Comparison of ENCODE assay signal across 9 mouse cellular contexts in genomic region chr1:133222445-133222995, GRCm38 (mm10). TPM values are rescaled to one million over a fixed set of nuclear protein-coding genes. Genes with fewer than 3 reads are reported as not detected.
DNase-seq lines count a peak whose midpoint lies in the region; ATAC-seq and TF ChIP-seq lines count a peak whose summit lies in the region.
"Had no signal": no experiment of that assay in that cellular context is flagged by ENCODE, and none has a peak within 500 bp of the region (broad histone marks: within the 10 kb centered on the region; RNA-seq: fewer than 3 reads in every experiment).

No protein-coding gene starts in this region.

- no peak for TF ChIP-seq CTCF in heart, postnatal 0 days (IDR thresholded peaks at IDR 0.05; ENCODE audit: low read depth)

- H3K9me3 ChIP-seq in kidney, embryonic 14.5 days (ENCODE audit: control insufficient read depth, low read length), result no peaks in the 10 kb centered on the region
- no peaks in the 10 kb centered on the region for H3K9me3 ChIP-seq in embryonic facial prominence, embryonic 13.5 days
- H3K9me3 ChIP-seq in heart, postnatal 0 days (replicated peaks; ENCODE audit: control insufficient read depth, low read length), result no peaks in the 10 kb centered on the region
- no peaks in the 10 kb centered on the region for H3K9me3 ChIP-seq in midbrain, embryonic 12.5 days

- H3K9ac ChIP-seq in kidney, embryonic 14.5 days (ENCODE audit: low read depth, low read length), result no peak overlapping the region
- H3K9ac ChIP-seq in embryonic facial prominence, embryonic 13.5 days, result peak overlapping the region; percentile 27; the same call in 1 of the 2 replicates
- no peak overlapping the region for H3K9ac ChIP-seq in heart, postnatal 0 days (replicated peaks; ENCODE audit: low read depth, low read length)
- H3K9ac ChIP-seq in midbrain, embryonic 12.5 days (replicated peaks), result no peak overlapping the region

- DNase-seq in kidney, adult 9 months, result no peak
- peak; percentile 67 for DNase-seq in heart, postnatal 0 days (ENCODE audit: low spot score)
- DNase-seq in urinary bladder, postnatal 4 days (ENCODE audit: low spot score in 2 of 2), result no peak
- no peak for DNase-seq in cerebellum, adult 11 months

- H3K4me1 ChIP-seq in kidney, embryonic 14.5 days (ENCODE audit: control insufficient read depth, insufficient read depth, low read length), result no peaks in the 10 kb centered on the region
- peaks cover 37% of the 10 kb centered on the region for H3K4me1 ChIP-seq in embryonic facial prominence, embryonic 13.5 days
- H3K4me1 ChIP-seq in heart, postnatal 0 days (ENCODE audit: control insufficient read depth, insufficient read depth), result peaks cover 38% of the 10 kb centered on the region
- H3K4me1 ChIP-seq in midbrain, embryonic 12.5 days, result peaks cover 44% of the 10 kb centered on the region

- no peaks in the 10 kb centered on the region for H3K27me3 ChIP-seq in kidney, embryonic 14.5 days (ENCODE audit: control insufficient read depth, insufficient read depth, low read length)
- H3K27me3 ChIP-seq in embryonic facial prominence, embryonic 13.5 days, result peaks cover 16% of the 10 kb centered on the region
- no peaks in the 10 kb centered on the region for H3K27me3 ChIP-seq in heart, postnatal 0 days (ENCODE audit: control insufficient read depth, insufficient read depth, low read length)
- H3K27me3 ChIP-seq in midbrain, embryonic 12.5 days, result 0 out of 2 replicates have a peak, but pooled peaks cover 5% of the 10 kb centered on the region

- 0 out of 2 replicates have a peak, but pooled peaks have one; percentile 8 for ATAC-seq in kidney, embryonic 14.5 days (ENCODE audit: low FRiP score, low TSS enrichment)
- ATAC-seq in embryonic facial prominence, embryonic 13.5 days (ENCODE audit: insufficient number of reproducible peaks, insufficient read depth, low FRiP score, low TSS enrichment, low read depth), result no peak
- peak; percentile 24; the same call in 1 of the 2 replicates for ATAC-seq in heart, postnatal 0 days (ENCODE audit: insufficient read depth, low read depth)
- ATAC-seq in midbrain, embryonic 12.5 days (ENCODE audit: low FRiP score, low read depth), result no peak
- ATAC-seq in erythroblast, adult 5-6 weeks (replicated peaks; ENCODE audit: low FRiP score, poor library complexity, severe bottlenecking), result no peak

- no peak overlapping the region for H3K4me2 ChIP-seq in kidney, embryonic 14.5 days (replicated peaks; ENCODE audit: low read depth, low read length)
- no peak overlapping the region for H3K4me2 ChIP-seq in embryonic facial prominence, embryonic 13.5 days
- H3K4me2 ChIP-seq in heart, postnatal 0 days (ENCODE audit: low read depth, low read length), result no peak overlapping the region
- no peak overlapping the region for H3K4me2 ChIP-seq in midbrain, embryonic 12.5 days (replicated peaks)

- peak; percentile 50; the same call in 1 of the 2 replicates for TF ChIP-seq EP300 in heart, postnatal 0 days (IDR thresholded peaks at IDR 0.05; ENCODE audit: low read depth)

- H3K27ac ChIP-seq in kidney, embryonic 14.5 days (ENCODE audit: low read depth, low read length), result no peak overlapping the region
- H3K27ac ChIP-seq in embryonic facial prominence, embryonic 13.5 days, result no peak overlapping the region; the same call in 1 of the 2 replicates
- H3K27ac ChIP-seq in heart, postnatal 0 days (ENCODE audit: low read depth), result peak overlapping the region; percentile 81
- peak overlapping the region; percentile 64 for H3K27ac ChIP-seq in midbrain, embryonic 12.5 days (replicated peaks)

- no peaks in the 10 kb centered on the region for H3K36me3 ChIP-seq in kidney, embryonic 14.5 days (ENCODE audit: control insufficient read depth, insufficient read depth, low read length)
- H3K36me3 ChIP-seq in embryonic facial prominence, embryonic 13.5 days, result no peaks in the 10 kb centered on the region
- no peaks in the 10 kb centered on the region for H3K36me3 ChIP-seq in heart, postnatal 0 days (replicated peaks; ENCODE audit: control insufficient read depth, insufficient read depth, low read length)
- H3K36me3 ChIP-seq in midbrain, embryonic 12.5 days, result no peaks in the 10 kb centered on the region

- H3K4me3 ChIP-seq in kidney, embryonic 14.5 days (ENCODE audit: low read length), result no peak overlapping the region
- no peak overlapping the region for H3K4me3 ChIP-seq in embryonic facial prominence, embryonic 13.5 days
- H3K4me3 ChIP-seq in heart, postnatal 0 days (ENCODE audit: low read depth, low read length), result no peak overlapping the region
- H3K4me3 ChIP-seq in midbrain, embryonic 12.5 days, result no peak overlapping the region
- H3K4me3 ChIP-seq: erythroblast, embryonic 14.5 days had no signal

- 19% methylated on average over 6 of the region's 6 CpGs for WGBS in kidney, embryonic 14.5 days
- 38% methylated on average over 6 of the region's 6 CpGs for WGBS in embryonic facial prominence, embryonic 13.5 days
- 19% methylated on average over 6 of the region's 6 CpGs for WGBS in heart, postnatal 0 days
- whole genome bisulfite sequencing in midbrain, embryonic 12.5 days, result 64% methylated on average over 6 of the region's 6 CpGs

RNA-seq across cellular contexts. Expression of gene Plekha6, which starts 58.5 kb away (rescaled TPM):
- 3.3 and 6.1 TPM in 2 replicates for polyA plus RNA-seq in kidney, embryonic 14.5 days (2014; fragmentation: Nextera tagmentation; extraction: Ambion mirVana)
- polyA plus RNA-seq in embryonic facial prominence, embryonic 13.5 days (2015; fragmentation: Nextera tagmentation; extraction: Ambion mirVana), result 4.0 and 5.0 TPM in 2 replicates
- 19.2 and 36.1 TPM in 2 replicates for total RNA-seq in heart, postnatal 0 days (2014; rRNA removed; ENCODE audit: low replicate concordance)
- 4.8 and 7.0 TPM in 2 replicates for polyA plus RNA-seq in heart, postnatal 0 days (2015; fragmentation: Nextera tagmentation; extraction: Ambion mirVana)
- 27.7 and 36.1 TPM in 2 replicates for polyA plus RNA-seq in midbrain, embryonic 12.5 days (2016; fragmentation: Nextera tagmentation; extraction: Ambion mirVana)
- 0.63 TPM in 1 of 2 replicates, not detected in the other for total RNA-seq in erythroblast, adult 5-6 weeks (2015; ENCODE audit: low replicate concordance)
- total RNA-seq in erythroblast, adult 5-6 weeks (2017; ENCODE audit: low replicate concordance), result 0.68 and 0.98 TPM in 2 replicates

Comparison
In these comparisons a context has a peak if more than half of its experiments do, and no peak if none do; other contexts are left out.
1. ATAC-seq: peak in kidney, embryonic 14.5 days (single experiment) and heart, postnatal 0 days (single experiment); none in embryonic facial prominence, embryonic 13.5 days (single experiment), midbrain, embryonic 12.5 days (single experiment) and erythroblast, adult 5-6 weeks (single experiment).
2. H3K27ac ChIP-seq: peak in heart, postnatal 0 days (single experiment) and midbrain, embryonic 12.5 days (single experiment); none in kidney, embryonic 14.5 days (single experiment) and embryonic facial prominence, embryonic 13.5 days (single experiment).